In genomic region chr7:145270955-145271354, GRCm38 (mm10) we compare ENCODE assay signal across 38 mouse cellular contexts. TPM values are rescaled to one million over a fixed set of nuclear protein-coding genes. Genes with fewer than 3 reads are reported as not detected.
"Had no signal": no experiment of that assay in that cellular context is flagged by ENCODE, and none has a peak within 500 bp of the region (broad histone marks: within the 10 kb centered on the region; RNA-seq: fewer than 3 reads in every experiment).

No protein-coding gene starts in this region.

- H3K4me3 ChIP-seq: gastrocnemius, adult 2 months; heart, embryonic 10.5 days; heart, embryonic 12.5 days; hindbrain, embryonic 10.5 days; hindbrain, embryonic 12.5 days; intestine, embryonic 15.5 days; layer of hippocampus, adult 2 months; left cerebral cortex, adult 2 months; limb, embryonic 10.5 days; limb, embryonic 12.5 days; liver, embryonic 12.5 days had no signal

- H3K4me1 ChIP-seq: hindbrain, embryonic 10.5 days; hindbrain, embryonic 12.5 days; limb, embryonic 12.5 days; liver, embryonic 12.5 days had no signal

- H3K9me3 ChIP-seq: heart, embryonic 10.5 days; heart, embryonic 12.5 days; hindbrain, embryonic 10.5 days; hindbrain, embryonic 12.5 days; intestine, embryonic 15.5 days; limb, embryonic 10.5 days; limb, embryonic 12.5 days; liver, embryonic 12.5 days had no signal

- H3K4me2 ChIP-seq: heart, embryonic 12.5 days; hindbrain, embryonic 12.5 days; hindbrain, embryonic 14.5 days; intestine, embryonic 15.5 days; limb, embryonic 12.5 days; liver, embryonic 12.5 days had no signal

- H3K27ac ChIP-seq: gastrocnemius, adult 2 months; heart, embryonic 10.5 days; hindbrain, embryonic 10.5 days; hindbrain, embryonic 12.5 days; hindbrain, embryonic 14.5 days; intestine, embryonic 15.5 days; layer of hippocampus, adult 2 months; left cerebral cortex, adult 2 months; limb, embryonic 10.5 days; limb, embryonic 12.5 days; liver, embryonic 12.5 days had no signal

- DNase-seq: gastrocnemius, adult 2 months; gastrocnemius, postnatal 10 days; gastrocnemius, postnatal 36 days; heart, adult 18-20 months; heart, postnatal 10 days; heart, postnatal 4 days; kidney, adult 18-20 months; kidney, adult 8-10 months; kidney, postnatal 10 days; kidney, postnatal 25 days; kidney, postnatal 4 days had no signal

- ATAC-seq: hindbrain, embryonic 16.5 days; inflammation-experienced regulatory T-cells, adult 6 months; intestine, embryonic 15.5 days; intestine, postnatal 0 days; liver, embryonic 12.5 days had no signal

- H3K27me3 ChIP-seq: heart, embryonic 12.5 days; hindbrain, embryonic 12.5 days; intestine, embryonic 15.5 days; limb, embryonic 12.5 days; liver, embryonic 12.5 days had no signal

- H3K9ac ChIP-seq: heart, embryonic 12.5 days; hindbrain, embryonic 12.5 days; hindbrain, embryonic 14.5 days; intestine, embryonic 15.5 days; limb, embryonic 12.5 days; liver, embryonic 12.5 days had no signal

RNA-seq across cellular contexts. Expression of gene Mrgprf, which starts 29.7 kb away (rescaled TPM):
- total RNA-seq: liver, adult 2 months had no signal
- polyA plus RNA-seq: inflammation-experienced regulatory T-cells, adult 6 months; liver, embryonic 12.5 days had no signal

RNA-seq across cellular contexts. Expression of gene Mrgprd, which starts 43.7 kb away (rescaled TPM):
- total RNA-seq: gastrocnemius, adult 2 months; gastrocnemius, postnatal 10 days; gastrocnemius, postnatal 36 days; heart, adult 18-20 months; heart, adult 8-10 months; heart, postnatal 10 days; heart, postnatal 25 days; heart, postnatal 4 days; layer of hippocampus, adult 2 months; layer of hippocampus, postnatal 10 days; layer of hippocampus, postnatal 25 days; left cerebral cortex, adult 2 months; left cerebral cortex, postnatal 14 days; left cerebral cortex, postnatal 36 days; liver, adult 2 months had no signal
- polyA plus RNA-seq: gonadal fat pad, adult 2 months; heart, embryonic 10.5 days; heart, embryonic 12.5 days; heart, embryonic 14.5 days; heart, embryonic 16.5 days; hindbrain, embryonic 10.5 days; hindbrain, embryonic 12.5 days; hindbrain, embryonic 14.5 days; inflammation-experienced regulatory T-cells, adult 6 months; intestine, embryonic 15.5 days; intestine, postnatal 0 days; kidney, embryonic 14.5 days; kidney, embryonic 16.5 days; limb, embryonic 10.5 days; limb, embryonic 12.5 days; limb, embryonic 14.5 days; liver, adult 2 months; liver, embryonic 12.5 days had no signal
